ENCODE assay signal across 9 mouse cellular contexts in the genomic region with DNA sequence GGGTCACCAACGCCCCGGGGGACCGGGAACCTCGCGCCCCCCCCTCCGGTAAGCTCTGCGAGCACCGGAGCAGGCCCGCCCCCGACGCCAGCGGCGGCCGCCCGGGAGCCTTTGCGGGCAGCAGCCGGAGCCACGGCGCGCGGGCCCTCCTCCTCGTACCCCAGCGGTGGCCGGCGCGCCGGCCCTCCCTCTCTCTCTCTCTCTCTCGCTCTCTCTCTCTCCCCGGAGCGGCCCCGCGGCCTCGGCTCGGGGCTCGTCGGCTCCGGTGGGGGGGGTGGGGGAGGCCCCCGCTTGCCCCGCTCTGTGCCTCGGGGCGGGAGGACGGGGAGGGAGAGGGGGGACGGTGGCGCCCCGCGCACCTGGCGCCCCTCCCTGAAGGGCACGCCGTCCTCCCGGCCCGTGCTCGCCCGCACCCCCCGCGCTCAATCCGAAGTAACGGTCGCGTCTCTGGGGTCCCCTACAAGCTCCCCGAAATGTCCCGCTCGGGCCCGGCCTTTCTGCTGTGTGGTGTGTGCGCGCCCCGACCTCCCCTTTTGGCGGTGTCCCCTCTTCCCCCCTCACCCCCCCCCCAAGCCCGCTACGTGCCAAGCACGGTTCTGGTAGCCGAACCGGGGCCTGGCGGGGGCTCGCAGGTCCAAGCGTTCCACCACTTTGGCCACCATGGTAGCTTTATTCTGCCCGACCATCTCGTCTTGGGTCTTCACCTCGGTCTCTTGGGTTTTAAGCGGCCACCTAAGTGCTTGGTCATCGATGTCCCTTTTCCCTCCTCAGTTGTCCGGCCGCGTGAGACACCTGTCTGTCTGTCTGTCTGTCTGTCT. TPM values are rescaled to one million over a fixed set of nuclear protein-coding genes. Genes with fewer than 3 reads are reported as not detected.
DNase-seq lines count a peak whose midpoint lies in the region; ATAC-seq and TF ChIP-seq lines count a peak whose summit lies in the region.
"Had no signal": no experiment of that assay in that cellular context is flagged by ENCODE, and none has a peak within 500 bp of the region (broad histone marks: within the 10 kb centered on the region; RNA-seq: fewer than 3 reads in every experiment).

No protein-coding gene starts in this region.

- no peak for TF ChIP-seq POLR2A in ES-Bruce4 (IDR thresholded peaks at IDR 0.05; ENCODE audit: insufficient read depth, low read length)

- peak overlapping the region; percentile 99 for H3K9ac ChIP-seq in kidney, embryonic 14.5 days (ENCODE audit: low read depth, low read length)
- H3K9ac ChIP-seq in ES-Bruce4 (ENCODE audit: low read depth, poor library complexity, severe bottlenecking): peak overlapping the region; percentile 99
- H3K9ac ChIP-seq in embryonic facial prominence, embryonic 13.5 days: peak overlapping the region; percentile 98
- peak overlapping the region; percentile 100 for H3K9ac ChIP-seq in hindbrain, postnatal 0 days (replicated peaks; ENCODE audit: low read length)
- peak overlapping the region; percentile 96 for H3K9ac ChIP-seq in midbrain, embryonic 15.5 days

- H3K9me3 ChIP-seq in kidney, embryonic 14.5 days (ENCODE audit: control insufficient read depth, low read length): no peaks in the 10 kb centered on the region
- no peaks in the 10 kb centered on the region for H3K9me3 ChIP-seq in ES-Bruce4 (replicated peaks; ENCODE audit: control insufficient read depth, insufficient read depth, low read length, poor library complexity, severe bottlenecking)
- no peaks in the 10 kb centered on the region for H3K9me3 ChIP-seq in embryonic facial prominence, embryonic 13.5 days
- H3K9me3 ChIP-seq in hindbrain, postnatal 0 days (ENCODE audit: low read length): no peaks in the 10 kb centered on the region
- H3K9me3 ChIP-seq in midbrain, embryonic 15.5 days: no peaks in the 10 kb centered on the region

- DNase-seq in kidney, adult 18-20 months: no peak
- peak; percentile 40 for DNase-seq in hindbrain, postnatal 0 days (ENCODE audit: low spot score)
- no peak for DNase-seq in retina, postnatal 1 day
- DNase-seq in embryo, embryonic 9.5 days (ENCODE audit: extremely low spot score): no peak

- TF ChIP-seq CTCF in ES-Bruce4 (IDR thresholded peaks at IDR 0.05; ENCODE audit: low read depth, low read length): no peak
- TF ChIP-seq CTCF in hindbrain, postnatal 0 days (IDR thresholded peaks at IDR 0.05; ENCODE audit: low read depth): no peak

- TF ChIP-seq EP300 in ES-Bruce4 (IDR thresholded peaks at IDR 0.05; ENCODE audit: insufficient read depth, low read depth, low read length): no peak

- peak overlapping the region; percentile 74; the same call in 1 of the 2 replicates for H3K27ac ChIP-seq in kidney, embryonic 14.5 days (ENCODE audit: low read depth, low read length)
- H3K27ac ChIP-seq in ES-Bruce4 (ENCODE audit: insufficient read depth, low read length): no peak overlapping the region
- peak overlapping the region; percentile 88 for H3K27ac ChIP-seq in embryonic facial prominence, embryonic 13.5 days
- H3K27ac ChIP-seq in hindbrain, postnatal 0 days: peak overlapping the region; percentile 95
- H3K27ac ChIP-seq in midbrain, embryonic 15.5 days: peak overlapping the region; percentile 86

- H3K4me1 ChIP-seq in kidney, embryonic 14.5 days (ENCODE audit: control insufficient read depth, insufficient read depth, low read length): peaks cover 18% of the 10 kb centered on the region
- peaks cover 1% of the 10 kb centered on the region for H3K4me1 ChIP-seq in ES-Bruce4 (ENCODE audit: control insufficient read depth, insufficient read depth, low read length)
- peaks cover 43% of the 10 kb centered on the region for H3K4me1 ChIP-seq in embryonic facial prominence, embryonic 13.5 days
- H3K4me1 ChIP-seq in hindbrain, postnatal 0 days (ENCODE audit: insufficient read depth, low read length): peaks cover 16% of the 10 kb centered on the region; the same call in 1 of the 2 replicates
- peaks cover 48% of the 10 kb centered on the region for H3K4me1 ChIP-seq in midbrain, embryonic 15.5 days

- peaks cover 8% of the 10 kb centered on the region; the same call in 1 of the 2 replicates for H3K36me3 ChIP-seq in kidney, embryonic 14.5 days (ENCODE audit: control insufficient read depth, insufficient read depth, low read length)
- no peaks in the 10 kb centered on the region for H3K36me3 ChIP-seq in ES-Bruce4 (ENCODE audit: control insufficient read depth, insufficient read depth, low read length, poor library complexity, severe bottlenecking)
- H3K36me3 ChIP-seq in embryonic facial prominence, embryonic 13.5 days: peaks cover 17% of the 10 kb centered on the region
- H3K36me3 ChIP-seq in hindbrain, postnatal 0 days (ENCODE audit: insufficient read depth, low read length): no peaks in the 10 kb centered on the region
- no peaks in the 10 kb centered on the region for H3K36me3 ChIP-seq in midbrain, embryonic 15.5 days (replicated peaks)

- H3K4me2 ChIP-seq in kidney, embryonic 14.5 days (replicated peaks; ENCODE audit: low read depth, low read length): peak overlapping the region; percentile 84
- peak overlapping the region; percentile 88 for H3K4me2 ChIP-seq in embryonic facial prominence, embryonic 13.5 days
- H3K4me2 ChIP-seq in hindbrain, postnatal 0 days (ENCODE audit: low read depth, low read length): peak overlapping the region; percentile 86
- H3K4me2 ChIP-seq in midbrain, embryonic 15.5 days: peak overlapping the region; percentile 82

- under 1% methylated on average over 45 of the region's 83 CpGs for WGBS in kidney, embryonic 14.5 days
- WGBS in embryonic facial prominence, embryonic 13.5 days: 2% methylated on average over 37 of the region's 83 CpGs
- WGBS in hindbrain, postnatal 0 days: 1% methylated on average over 41 of the region's 83 CpGs
- under 1% methylated on average over 51 of the region's 83 CpGs for WGBS in midbrain, embryonic 15.5 days

- peak overlapping the region; percentile 84 for H3K4me3 ChIP-seq in kidney, embryonic 14.5 days (ENCODE audit: low read length)
- H3K4me3 ChIP-seq in ES-Bruce4 (ENCODE audit: low read depth, low read length): peak overlapping the region; percentile 74
- H3K4me3 ChIP-seq in embryonic facial prominence, embryonic 13.5 days: peak overlapping the region; percentile 95
- H3K4me3 ChIP-seq in hindbrain, postnatal 0 days (ENCODE audit: low read length): peak overlapping the region; percentile 99
- peak overlapping the region; percentile 93 for H3K4me3 ChIP-seq in midbrain, embryonic 15.5 days

- H3K27me3 ChIP-seq in kidney, embryonic 14.5 days (ENCODE audit: control insufficient read depth, insufficient read depth, low read length): no peaks in the 10 kb centered on the region
- H3K27me3 ChIP-seq in ES-Bruce4 (ENCODE audit: control insufficient read depth, insufficient read depth, low read length, poor library complexity, severe bottlenecking): no peaks in the 10 kb centered on the region
- H3K27me3 ChIP-seq in embryonic facial prominence, embryonic 13.5 days: no peaks in the 10 kb centered on the region
- H3K27me3 ChIP-seq in hindbrain, postnatal 0 days (ENCODE audit: insufficient read depth, low read length): no peaks in the 10 kb centered on the region
- H3K27me3 ChIP-seq in midbrain, embryonic 15.5 days (replicated peaks): no peaks in the 10 kb centered on the region

- peak; percentile 46 for ATAC-seq in kidney, embryonic 14.5 days (ENCODE audit: low FRiP score, low TSS enrichment)
- ATAC-seq in embryonic facial prominence, embryonic 13.5 days (ENCODE audit: insufficient number of reproducible peaks, insufficient read depth, low FRiP score, low TSS enrichment, low read depth): 0 out of 2 replicates have a peak, but pooled peaks have one; percentile 2
- ATAC-seq in hindbrain, postnatal 0 days: peak; percentile 36
- ATAC-seq in midbrain, embryonic 15.5 days (replicated peaks): peak; percentile 41

RNA-seq across cellular contexts. Expression of a gene that starts 7.6 kb away (rescaled TPM):
- polyA plus RNA-seq in kidney, embryonic 14.5 days (2014; fragmentation: Nextera tagmentation; extraction: Ambion mirVana): 16.0 and 18.6 TPM in 2 replicates
- 33.5 and 37.9 TPM in 2 replicates for polyA plus RNA-seq in ES-Bruce4 (2011; ENCODE audit: insufficient read depth, insufficient read length, low read depth, missing spikeins)
- 16.3 and 17.1 TPM in 2 replicates for polyA plus RNA-seq in embryonic facial prominence, embryonic 13.5 days (2015; fragmentation: Nextera tagmentation; extraction: Ambion mirVana)
- 20.3 and 21.4 TPM in 2 replicates for total RNA-seq in hindbrain, postnatal 0 days (2014; rRNA removed)
- 15.1 and 16.2 TPM in 2 replicates for polyA plus RNA-seq in hindbrain, postnatal 0 days (2015; fragmentation: Nextera tagmentation; extraction: Ambion mirVana)
- 20.2 and 23.5 TPM in 2 replicates for polyA plus RNA-seq in midbrain, embryonic 15.5 days (2015; fragmentation: Nextera tagmentation; extraction: Ambion mirVana)

RNA-seq across cellular contexts. Expression of a gene that starts 8.5 kb away (rescaled TPM):
- polyA plus RNA-seq in kidney, embryonic 14.5 days (2014; fragmentation: Nextera tagmentation; extraction: Ambion mirVana): 57.8 and 69.5 TPM in 2 replicates
- 14.4 and 15.0 TPM in 2 replicates for polyA plus RNA-seq in ES-Bruce4 (2011; ENCODE audit: insufficient read depth, insufficient read length, low read depth, missing spikeins)
- 48.0 and 56.2 TPM in 2 replicates for polyA plus RNA-seq in embryonic facial prominence, embryonic 13.5 days (2015; fragmentation: Nextera tagmentation; extraction: Ambion mirVana)
- total RNA-seq in hindbrain, postnatal 0 days (2014; rRNA removed): 62.1 and 83.5 TPM in 2 replicates
- 82.2 and 85.3 TPM in 2 replicates for polyA plus RNA-seq in hindbrain, postnatal 0 days (2015; fragmentation: Nextera tagmentation; extraction: Ambion mirVana)
- polyA plus RNA-seq in midbrain, embryonic 15.5 days (2015; fragmentation: Nextera tagmentation; extraction: Ambion mirVana): 77.7 and 82.1 TPM in 2 replicates

RNA-seq across cellular contexts. Expression of a gene that starts 22.3 kb away (rescaled TPM):
- not detected in 2 replicates for polyA plus RNA-seq in kidney, embryonic 14.5 days (2014; fragmentation: Nextera tagmentation; extraction: Ambion mirVana)
- not detected in 2 replicates for polyA plus RNA-seq in ES-Bruce4 (2011; ENCODE audit: insufficient read depth, insufficient read length, low read depth, missing spikeins)
- polyA plus RNA-seq in embryonic facial prominence, embryonic 13.5 days (2015; fragmentation: Nextera tagmentation; extraction: Ambion mirVana): not detected in 2 replicates
- not detected in 2 replicates for total RNA-seq in hindbrain, postnatal 0 days (2014; rRNA removed)
- not detected in 2 replicates for polyA plus RNA-seq in hindbrain, postnatal 0 days (2015; fragmentation: Nextera tagmentation; extraction: Ambion mirVana)
- polyA plus RNA-seq in midbrain, embryonic 15.5 days (2015; fragmentation: Nextera tagmentation; extraction: Ambion mirVana): not detected in 2 replicates
- total RNA-seq: neutrophil, adult 5-6 weeks had no signal

RNA-seq across cellular contexts. Expression of a gene that starts 22.5 kb away (rescaled TPM):
- 427 and 433 TPM in 2 replicates for polyA plus RNA-seq in kidney, embryonic 14.5 days (2014; fragmentation: Nextera tagmentation; extraction: Ambion mirVana)
- polyA plus RNA-seq in ES-Bruce4 (2011; ENCODE audit: insufficient read depth, insufficient read length, low read depth, missing spikeins): 208 and 237 TPM in 2 replicates
- polyA plus RNA-seq in embryonic facial prominence, embryonic 13.5 days (2015; fragmentation: Nextera tagmentation; extraction: Ambion mirVana): 360 and 396 TPM in 2 replicates
- 1,135 and 1,251 TPM in 2 replicates for total RNA-seq in hindbrain, postnatal 0 days (2014; rRNA removed)
- 570 and 592 TPM in 2 replicates for polyA plus RNA-seq in hindbrain, postnatal 0 days (2015; fragmentation: Nextera tagmentation; extraction: Ambion mirVana)
- polyA plus RNA-seq in midbrain, embryonic 15.5 days (2015; fragmentation: Nextera tagmentation; extraction: Ambion mirVana): 525 and 570 TPM in 2 replicates

RNA-seq across cellular contexts. Expression of a gene that starts 33.9 kb away (rescaled TPM):
- polyA plus RNA-seq in kidney, embryonic 14.5 days (2014; fragmentation: Nextera tagmentation; extraction: Ambion mirVana): 0.17 and 0.60 TPM in 2 replicates
- 0.04 TPM in 1 of 2 replicates, not detected in the other for polyA plus RNA-seq in ES-Bruce4 (2011; ENCODE audit: insufficient read depth, insufficient read length, low read depth, missing spikeins)
- polyA plus RNA-seq in embryonic facial prominence, embryonic 13.5 days (2015; fragmentation: Nextera tagmentation; extraction: Ambion mirVana): 0.11 and 0.17 TPM in 2 replicates
- 0.43 and 1.6 TPM in 2 replicates for total RNA-seq in hindbrain, postnatal 0 days (2014; rRNA removed)
- 0.15 and 0.25 TPM in 2 replicates for polyA plus RNA-seq in hindbrain, postnatal 0 days (2015; fragmentation: Nextera tagmentation; extraction: Ambion mirVana)
- polyA plus RNA-seq in midbrain, embryonic 15.5 days (2015; fragmentation: Nextera tagmentation; extraction: Ambion mirVana): 0.50 and 0.51 TPM in 2 replicates
- total RNA-seq: neutrophil, adult 5-6 weeks had no signal
